Mouse (Mus musculus): ENCODE data around the gene Lyz1. TPM values are rescaled to one million over a fixed set of nuclear protein-coding genes. Genes with fewer than 3 reads are reported as not detected.

Lyz1 gene
- 2.9 TPM for total RNA-seq (2023)

GRCm38 (mm10) chr10:117292671-117293070 lies at the start of gene Lyz1:
Gene Lyz1, minus strand, starts transcription at chr10:117292868.

GRCm38 (mm10) chr10:117282049-117282448 lies 10.6 kb downstream of the Lyz1 start, which contains the start of gene Lyz2:
Gene Lyz2, minus strand, starts transcription at chr10:117282321.

GRCm38 (mm10) chr10:117238603-117239002 lies 54.1 kb downstream of the Lyz1 start, which contains the start of gene 9530003J23Rik:
Gene 9530003J23Rik, minus strand, starts transcription at chr10:117238703.

Other genes with a start within 250 kb of the Lyz1 start
- gene Lrrc10, start 247.5 kb downstream of the Lyz1 start, total RNA-seq (2023), result not detected
- 269 TPM for gene Cct2, start 229.1 kb downstream of the Lyz1 start, total RNA-seq (2023)
- 32.2 TPM for gene Frs2, start 144.3 kb downstream of the Lyz1 start, total RNA-seq (2023)
- gene Yeats4, start 68.4 kb downstream of the Lyz1 start, total RNA-seq (2023), result 93.7 TPM
- gene 9530003J23Rik, start 54.2 kb downstream of the Lyz1 start, total RNA-seq (2023), result not detected
- gene Lyz2, start 10.5 kb downstream of the Lyz1 start, total RNA-seq (2023), result 45.1 TPM
- 108 TPM for gene Cpsf6, start 87.1 kb upstream of the Lyz1 start, total RNA-seq (2023)